Mouse (Mus musculus) skeletal muscle tissue, postnatal 0 days (tissue): ENCODE results near the gene St6galnac4. TPM values are rescaled to one million over a fixed set of nuclear protein-coding genes. Genes with fewer than 3 reads are reported as not detected.

ENCODE experiments used
- polyA plus RNA-seq: library from polyadenylated mRNA; unstranded; fragments of >200 nt; fragmentation: Nextera tagmentation; extraction: Ambion mirVana; gene quantifications from 2 replicates; pipeline ENCODE4 v1.2.1, GENCODE M21; 2015

The St6galnac4 gene
- polyA plus RNA-seq, result 72.8 and 75.4 TPM in 2 replicates

GRCm38 (mm10) chr2:32586871-32587351, at the start of gene St6galnac4:
Gene St6galnac4, plus strand, starts transcription at chr2:32587095.

DNA sequence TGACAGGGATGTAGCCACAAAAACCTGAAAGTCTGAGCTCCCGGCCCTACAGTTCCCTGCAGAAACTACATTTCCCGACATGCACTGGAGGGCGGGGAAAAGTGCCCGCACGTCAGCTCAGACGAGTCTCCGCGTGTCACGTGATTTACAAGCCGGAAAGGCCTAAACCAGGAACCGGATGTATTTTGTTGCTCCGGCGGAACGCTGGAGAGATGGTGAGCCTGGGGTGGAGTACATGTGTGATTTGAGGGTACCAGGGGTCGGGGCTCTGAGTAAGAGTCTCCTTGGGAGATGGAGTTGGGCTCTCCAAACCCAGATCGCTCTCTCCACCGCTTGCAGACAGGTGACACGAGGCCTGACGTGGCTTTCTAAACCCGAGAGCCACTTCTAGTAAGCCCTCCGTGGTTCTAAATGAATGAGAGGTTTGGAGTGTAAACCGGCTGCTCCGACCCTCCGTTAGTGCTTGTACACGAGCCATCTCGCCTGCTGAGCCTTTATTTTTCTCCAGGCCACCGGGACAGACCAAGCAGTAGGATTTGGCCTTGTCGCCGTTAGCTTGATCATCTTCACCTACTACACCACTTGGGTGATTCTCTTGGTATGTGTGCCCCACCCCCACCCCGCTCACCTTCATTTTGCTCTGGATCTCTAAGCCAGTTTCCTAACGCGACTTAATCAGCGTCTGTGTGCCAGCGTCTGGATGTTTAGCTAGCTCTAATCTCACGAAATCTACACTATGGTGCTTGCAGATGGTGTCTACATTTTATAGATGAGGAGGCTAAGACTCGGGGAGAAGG, 16.0 kb upstream of the St6galnac4 start, which contains the start of gene Dpm2:
Gene Dpm2, plus strand, starts transcription at position 161 of the 797 bp plus-strand sequence.

GRCm38 (mm10) chr2:32574497-32574896, 12.4 kb upstream of the St6galnac4 start, which contains the start of gene Pip5kl1:
Gene Pip5kl1, plus strand, starts transcription at chr2:32574797.

DNA sequence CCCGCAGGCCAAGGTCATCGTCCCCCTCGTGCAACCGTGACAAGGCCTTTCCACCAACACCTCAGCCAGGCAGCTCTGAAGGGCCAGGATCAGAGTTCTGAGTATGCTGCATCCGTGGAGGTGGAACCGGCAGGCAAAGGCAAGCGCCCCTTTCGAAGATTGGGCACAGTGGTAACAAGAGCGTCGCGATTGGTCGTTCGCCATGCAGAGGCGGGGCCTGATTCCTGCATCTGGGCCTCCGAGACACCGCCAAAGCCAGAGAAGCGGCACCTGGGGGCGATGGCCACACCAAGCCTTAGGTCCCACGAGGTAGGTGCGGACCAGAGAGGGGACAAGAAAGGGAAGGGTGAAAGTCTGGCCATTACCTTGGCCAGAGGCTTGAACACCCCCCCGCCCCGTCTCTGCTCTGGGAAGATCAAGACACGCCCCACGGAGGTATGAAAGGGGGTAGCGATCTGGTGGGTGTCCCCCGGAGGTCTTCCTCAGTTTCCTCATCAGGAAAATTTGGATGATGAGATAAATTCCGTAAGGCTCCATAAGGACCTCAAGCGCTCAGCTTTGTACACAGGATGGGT, 11.2 kb upstream of the St6galnac4 start, which contains the start of gene 9430097D07Rik:
Gene 9430097D07Rik, minus strand, starts transcription at position 99 of the 575 bp plus-strand sequence.

GRCm38 (mm10) chr2:32599409-32599808, 12.5 kb downstream of the St6galnac4 start, which contains the start of gene St6galnac6:
Gene St6galnac6, plus strand, starts transcription at chr2:32599709.

DNA sequence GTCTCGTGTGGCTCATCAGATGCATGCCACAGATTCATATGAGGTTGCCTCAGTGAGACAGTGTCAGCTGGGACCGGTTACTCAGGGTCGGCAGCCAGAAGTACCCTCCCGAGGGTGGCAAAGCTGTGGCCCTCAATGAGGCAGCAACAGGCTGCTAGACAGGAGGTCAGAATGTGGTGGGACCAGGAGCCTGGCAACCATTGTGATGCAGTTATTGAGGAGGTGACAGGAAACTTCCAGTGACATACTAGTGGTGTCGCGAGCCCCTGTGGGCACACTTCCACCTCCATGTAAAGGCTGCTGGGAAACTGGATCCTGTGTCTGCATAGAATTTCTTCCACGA, 34.6 kb downstream of the St6galnac4 start, which contains the start of gene Ak1:
Gene Ak1, plus strand, starts transcription at position 242 of the 343 bp plus-strand sequence.

GRCm38 (mm10) chr2:32646379-32647056, 59.6 kb downstream of the St6galnac4 start, which contains the start of gene Eng:
Gene Eng, plus strand, starts transcription at chr2:32646595.

Other genes starting within 250 kb of the St6galnac4 start
- 49.4 and 53.8 TPM in 2 replicates for gene Ciz1, start 234.8 kb upstream of the St6galnac4 start, polyA plus RNA-seq
- gene Dnm1, start 233.8 kb upstream of the St6galnac4 start, polyA plus RNA-seq, result 6.6 and 8.2 TPM in 2 replicates
- gene 1110008P14Rik, start 205.2 kb upstream of the St6galnac4 start, polyA plus RNA-seq, result 156 and 159 TPM in 2 replicates
- 9.3 and 20.6 TPM in 2 replicates for gene Lcn2, start 198.8 kb upstream of the St6galnac4 start, polyA plus RNA-seq
- 48.2 and 52.8 TPM in 2 replicates for gene Ptges2, start 191.2 kb upstream of the St6galnac4 start, polyA plus RNA-seq
- gene Naif1, start 136.6 kb upstream of the St6galnac4 start, polyA plus RNA-seq, result 3.3 and 3.5 TPM in 2 replicates
- gene Slc25a25, start 135.7 kb upstream of the St6galnac4 start, polyA plus RNA-seq, result 6.7 and 10.8 TPM in 2 replicates
- 1.8 and 3.1 TPM in 2 replicates for gene Fam102a, start 51.8 kb upstream of the St6galnac4 start, polyA plus RNA-seq
- 50.5 and 51.5 TPM in 2 replicates for gene Dpm2, start 16.2 kb upstream of the St6galnac4 start, polyA plus RNA-seq
- not detected in 2 replicates for gene Pip5kl1, start 12.3 kb upstream of the St6galnac4 start, polyA plus RNA-seq
- gene 9430097D07Rik, start 11.4 kb upstream of the St6galnac4 start, polyA plus RNA-seq, result not detected in 2 replicates
- 30.5 and 35.3 TPM in 2 replicates for gene St6galnac6, start 12.6 kb downstream of the St6galnac4 start, polyA plus RNA-seq
- gene Ak1, start 34.7 kb downstream of the St6galnac4 start, polyA plus RNA-seq, result 1,121 and 1,290 TPM in 2 replicates
- 53.3 and 56.7 TPM in 2 replicates for gene Eng, start 59.5 kb downstream of the St6galnac4 start, polyA plus RNA-seq
- 16.9 and 17.6 TPM in 2 replicates for gene Fpgs, start 117.0 kb downstream of the St6galnac4 start, polyA plus RNA-seq
- gene Cdk9, start 126.0 kb downstream of the St6galnac4 start, polyA plus RNA-seq, result 39.9 and 45.0 TPM in 2 replicates
- 14.7 and 15.3 TPM in 2 replicates for gene Sh2d3c, start 134.0 kb downstream of the St6galnac4 start, polyA plus RNA-seq
- gene 6330409D20Rik, start 153.9 kb downstream of the St6galnac4 start, polyA plus RNA-seq, result 0.28 TPM in 1 of 2 replicates, not detected in the other
- 25.0 and 32.8 TPM in 2 replicates for gene Tor2a, start 170.1 kb downstream of the St6galnac4 start, polyA plus RNA-seq
- gene Ttc16, start 188.5 kb downstream of the St6galnac4 start, polyA plus RNA-seq, result 0.13 and 0.16 TPM in 2 replicates
- 1.8 TPM in 2 replicates for gene Ptrh1, start 188.7 kb downstream of the St6galnac4 start, polyA plus RNA-seq
- 0.46 TPM in 1 of 2 replicates, not detected in the other for gene Cfap157, start 197.3 kb downstream of the St6galnac4 start, polyA plus RNA-seq